Mouse (Mus musculus) liver, adult 2 months (tissue): Measurements from ENCODE around the gene Fbxl22.

ENCODE experiments used
- CTCF ChIP-seq: fragments of 200-500 bp; IDR thresholded peaks from 2 replicates; pipeline ENCODE4 v1.5.1; 2011; ENCODE audit warnings: low read depth, low read length, control low read depth
- POLR2A ChIP-seq: fragments of 200-500 bp; IDR thresholded peaks from 2 replicates; pipeline ENCODE4 v1.6.1; 2011; ENCODE audit warnings: low read length, control low read depth; ENCODE audit not compliant: insufficient read depth; ENCODE audit errors: extremely low read depth

DNA sequence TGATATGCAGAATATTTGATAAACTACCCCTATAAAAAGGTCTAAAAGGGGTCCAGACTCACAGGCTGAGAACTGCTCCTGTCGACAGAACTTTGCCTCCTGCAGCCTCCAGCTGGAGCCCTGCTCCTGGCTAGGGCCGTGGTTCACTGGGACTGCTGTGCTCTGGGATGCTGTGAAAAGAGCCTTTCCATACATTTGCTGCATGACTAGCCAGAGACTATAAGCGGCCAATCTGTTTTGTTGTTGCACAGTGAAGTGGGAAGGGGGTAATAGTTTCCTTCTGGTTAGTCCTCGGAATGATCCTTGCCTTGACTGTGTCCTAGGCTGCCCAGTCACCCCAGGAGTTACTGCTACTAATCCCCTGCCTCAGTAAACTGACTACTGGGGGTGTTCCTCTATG, 8.4 kb downstream of the Fbxl22 start:
- TF ChIP-seq POLR2A (no peak), CTCF (no peak)
